Mouse (Mus musculus): ENCODE results near the gene Ube2j1.

Ube2j1 gene

GRCm38 (mm10) chr4:33012484-33012883 is 18.7 kb upstream of the Ube2j1 start:
- no peak for DNase-seq (ENCODE audit: low spot score in 2 of 2)

GRCm38 (mm10) chr4:33018361-33018999 is 12.7 kb upstream of the Ube2j1 start:
- peak; percentile 71 to 76 for DNase-seq (ENCODE audit: low spot score in 2 of 2)

- no peak for DNase-seq (ENCODE audit: low spot score in 2 of 2)
Measured at GRCm38 (mm10) chr4:33024420-33024819, 6.8 kb upstream of the Ube2j1 start.

- DNase-seq (ENCODE audit: low spot score in 2 of 2): no peak
Measured at GRCm38 (mm10) chr4:33029104-33029503, 2.1 kb upstream of the Ube2j1 start.

GRCm38 (mm10) chr4:33030264-33031194 is 687 bp upstream of the Ube2j1 start:
- DNase-seq (ENCODE audit: low spot score in 2 of 2): peak in 1 of 2 experiments; percentile 2

- no peak for DNase-seq (ENCODE audit: low spot score in 2 of 2)
Measured at GRCm38 (mm10) chr4:33032045-33032444, 829 bp downstream of the Ube2j1 start.

- no peak for DNase-seq (ENCODE audit: low spot score in 2 of 2)
Measured at GRCm38 (mm10) chr4:33033515-33033914, 2.3 kb downstream of the Ube2j1 start.

- DNase-seq (ENCODE audit: low spot score in 2 of 2): no peak
Measured at GRCm38 (mm10) chr4:33039826-33040225, 8.6 kb downstream of the Ube2j1 start.

- DNase-seq (ENCODE audit: low spot score in 2 of 2): no peak
Measured at GRCm38 (mm10) chr4:33049601-33050000, 18.4 kb downstream of the Ube2j1 start.

- no peak for DNase-seq (ENCODE audit: low spot score in 2 of 2)
Measured at GRCm38 (mm10) chr4:33052055-33052454, 20.8 kb downstream of the Ube2j1 start.

- no peak for DNase-seq (ENCODE audit: low spot score in 2 of 2)
Measured at GRCm38 (mm10) chr4:33052650-33053049, 21.4 kb downstream of the Ube2j1 start.

GRCm38 (mm10) chr4:33054426-33054825 is 23.2 kb downstream of the Ube2j1 start:
- DNase-seq (ENCODE audit: low spot score in 2 of 2): no peak

- no peak for DNase-seq (ENCODE audit: low spot score in 2 of 2)
Measured at GRCm38 (mm10) chr4:33056317-33056716, 25.1 kb downstream of the Ube2j1 start.

GRCm38 (mm10) chr4:33057890-33058687 is 26.9 kb downstream of the Ube2j1 start:
- peak in 1 of 2 experiments; percentile 62 for DNase-seq (ENCODE audit: low spot score in 2 of 2)

GRCm38 (mm10) chr4:33061158-33061557 is 29.9 kb downstream of the Ube2j1 start:
- no peak for DNase-seq (ENCODE audit: low spot score in 2 of 2)

GRCm38 (mm10) chr4:33062981-33063380 is 31.8 kb downstream of the Ube2j1 start, which contains the start of gene Gabrr2:
Gene Gabrr2, plus strand, starts transcription at chr4:33062999.
- DNase-seq (ENCODE audit: low spot score in 2 of 2): no peak

- DNase-seq (ENCODE audit: low spot score in 2 of 2): no peak
Measured at GRCm38 (mm10) chr4:33064986-33065385, 33.8 kb downstream of the Ube2j1 start.

- no peak for DNase-seq (ENCODE audit: low spot score in 2 of 2)
Measured at GRCm38 (mm10) chr4:33066223-33066960, 35.2 kb downstream of the Ube2j1 start.

GRCm38 (mm10) chr4:33067331-33067730 is 36.1 kb downstream of the Ube2j1 start:
- DNase-seq (ENCODE audit: low spot score in 2 of 2): no peak

GRCm38 (mm10) chr4:33067826-33068225 is 36.6 kb downstream of the Ube2j1 start:
- no peak for DNase-seq (ENCODE audit: low spot score in 2 of 2)

- DNase-seq (ENCODE audit: low spot score in 2 of 2): no peak
Measured at GRCm38 (mm10) chr4:33068894-33069293, 37.7 kb downstream of the Ube2j1 start.

All from urinary bladder, adult 18-20 months (tissue).